Mouse (Mus musculus): ENCODE data around the gene Ttll9.

The Ttll9 gene

DNA sequence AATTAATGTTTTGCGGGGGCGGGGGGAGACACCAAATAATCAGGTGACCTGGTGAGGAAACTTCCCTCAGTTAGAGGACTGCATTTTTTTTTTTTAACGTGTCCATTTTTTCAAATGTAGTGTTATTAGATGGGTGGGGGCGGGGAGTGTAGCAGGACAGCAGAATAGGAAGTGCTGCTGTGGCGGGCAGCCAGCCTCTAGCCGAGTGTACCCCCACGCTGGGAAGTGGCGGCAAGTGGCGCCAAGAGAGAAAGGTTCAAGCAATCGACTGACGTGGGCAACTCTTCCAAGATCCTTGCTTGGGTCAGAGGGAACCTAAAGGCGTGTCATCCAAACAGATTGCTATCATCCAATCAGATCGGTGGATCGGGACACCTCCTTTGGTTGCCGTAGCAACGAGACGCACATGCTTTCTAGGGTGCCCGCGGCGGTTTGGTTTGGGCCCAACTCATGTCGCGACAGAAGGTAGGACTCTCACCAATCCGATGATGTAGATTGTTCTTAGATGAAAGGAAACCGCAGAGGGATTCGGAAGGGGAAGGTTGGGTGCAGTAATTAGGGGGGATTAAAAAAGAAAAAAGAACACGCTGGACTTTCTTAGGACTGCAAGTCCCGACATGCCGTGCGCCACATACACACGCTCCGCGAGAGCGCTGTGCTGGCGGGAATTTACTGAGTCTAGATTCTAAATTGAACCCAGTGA lies at the start of gene Ttll9:
TSS of gene Ttll9 (plus strand) at position 395 of the 703 bp plus-strand sequence.
- DNase-seq (ENCODE audit: low spot score) = no peak

DNA sequence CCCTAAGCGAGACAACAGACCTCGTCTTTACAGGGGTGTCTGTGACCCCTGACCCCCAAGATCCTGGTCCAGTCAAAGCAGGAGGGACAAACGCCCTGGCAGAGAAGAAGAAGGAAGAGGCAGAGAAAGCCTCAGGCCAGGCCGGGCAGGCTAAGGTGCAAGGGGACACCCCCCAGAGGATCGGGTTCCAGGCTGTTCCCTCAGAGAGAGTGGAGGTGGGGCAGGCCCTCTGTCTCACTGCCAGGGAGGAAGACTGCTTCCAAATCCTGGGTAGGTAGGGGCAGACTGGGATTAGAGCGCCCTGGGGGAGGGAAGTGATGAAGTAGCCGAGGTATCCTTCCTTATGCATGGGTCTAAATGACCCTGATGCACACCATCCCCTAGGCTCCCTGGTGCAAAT lies 48.8 kb upstream of the Ttll9 start:
- no peak for DNase-seq (ENCODE audit: low spot score)

DNA sequence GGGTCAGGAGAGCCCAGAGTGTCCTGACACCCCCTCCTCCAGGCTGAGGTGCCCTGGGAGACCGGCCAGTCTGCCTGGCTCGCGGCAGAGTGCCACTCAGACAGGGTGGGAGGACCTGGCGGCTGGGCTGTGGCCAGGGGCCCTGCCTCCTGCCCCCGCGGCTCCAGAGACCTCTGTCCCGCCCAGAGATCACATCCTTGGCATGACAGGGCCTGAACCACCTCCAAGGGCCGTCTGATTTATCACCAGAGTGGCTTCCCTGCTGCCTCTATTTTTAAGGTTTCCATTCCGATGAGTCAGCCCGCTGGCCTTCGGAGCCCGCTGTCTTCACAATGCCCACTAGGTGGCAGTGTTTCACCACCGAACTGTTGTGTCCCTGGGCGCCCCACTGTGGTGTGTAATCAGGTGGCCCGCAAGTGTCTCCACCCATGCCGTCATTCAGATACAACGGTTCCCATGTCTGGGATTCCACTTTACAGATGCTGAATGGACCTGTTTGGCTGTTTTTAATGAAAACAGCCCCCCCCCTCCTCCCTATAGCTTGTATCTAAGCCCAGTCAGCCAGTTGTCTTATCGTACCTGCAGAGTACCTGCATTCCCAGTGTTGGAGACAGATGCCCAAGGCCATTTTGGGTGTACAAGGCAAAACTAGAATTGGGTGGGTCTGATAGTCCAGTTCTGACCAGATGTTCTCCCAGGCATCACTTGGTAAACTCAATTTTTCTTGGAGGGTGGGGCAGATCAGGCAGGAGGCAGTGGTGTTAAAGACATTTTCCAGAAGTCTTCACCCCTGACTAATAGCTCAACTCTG lies 47.8 kb upstream of the Ttll9 start:
- DNase-seq (ENCODE audit: low spot score) = peak; percentile 97

DNA sequence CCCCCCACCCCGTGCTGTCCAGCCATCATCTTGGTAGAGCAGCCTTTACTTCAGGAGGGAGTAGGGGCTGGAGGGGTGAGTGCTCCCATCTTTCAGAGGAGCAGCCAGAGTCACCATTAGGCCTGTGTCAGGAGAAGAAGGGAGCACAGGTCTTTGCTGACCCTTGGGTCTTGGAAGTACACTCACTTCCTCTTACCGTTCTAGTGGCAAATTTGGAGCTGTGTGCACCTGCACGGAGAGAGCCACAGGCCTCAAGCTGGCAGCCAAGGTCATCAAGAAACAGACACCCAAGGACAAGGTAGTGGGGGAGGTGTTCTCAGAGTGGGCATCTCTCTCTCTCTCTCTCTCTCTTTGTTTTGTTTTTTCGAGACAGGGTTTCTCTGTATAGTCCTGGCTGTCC lies 46.8 kb upstream of the Ttll9 start:
- DNase-seq (ENCODE audit: low spot score) = no peak

DNA sequence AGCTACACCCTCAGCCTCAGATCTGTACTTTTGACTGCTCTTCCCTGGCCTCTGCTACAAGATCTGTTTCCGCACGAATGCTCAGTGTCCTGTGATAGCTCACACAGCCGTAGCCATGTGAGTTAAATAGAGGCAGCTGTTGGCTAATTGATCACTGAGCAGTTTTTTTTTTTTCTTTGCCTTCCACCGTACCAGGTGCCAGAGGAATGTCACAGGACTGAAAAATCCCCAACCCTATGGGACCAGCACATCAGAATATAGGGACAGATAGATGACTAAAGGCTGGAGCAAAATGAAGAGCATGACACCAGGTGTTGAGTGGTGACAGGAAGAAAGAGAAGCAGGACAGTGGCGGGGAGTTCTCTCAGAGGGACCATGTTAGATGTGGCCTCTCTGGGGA lies 46.2 kb upstream of the Ttll9 start:
- DNase-seq (ENCODE audit: low spot score) = no peak

DNA sequence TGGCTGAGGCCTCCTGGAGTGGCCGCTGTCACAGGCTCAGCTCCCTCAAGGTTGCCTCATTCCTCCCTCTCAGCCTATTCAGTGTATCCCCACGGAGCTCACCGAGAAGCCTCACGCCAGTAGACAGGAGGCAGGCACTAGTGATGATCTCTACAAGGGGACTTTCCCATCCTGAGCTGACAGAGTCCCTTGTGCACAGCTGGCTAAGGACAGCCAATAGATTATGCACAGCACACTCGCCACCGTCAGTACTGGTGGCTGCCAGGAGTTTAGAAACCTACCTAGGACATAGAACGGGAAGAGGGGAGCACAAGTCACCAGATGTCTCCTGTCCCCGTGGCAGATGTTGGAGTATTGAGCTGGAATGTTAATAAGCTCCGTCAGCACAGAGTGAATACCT lies 44.6 kb upstream of the Ttll9 start:
- no peak for DNase-seq (ENCODE audit: low spot score)

DNA sequence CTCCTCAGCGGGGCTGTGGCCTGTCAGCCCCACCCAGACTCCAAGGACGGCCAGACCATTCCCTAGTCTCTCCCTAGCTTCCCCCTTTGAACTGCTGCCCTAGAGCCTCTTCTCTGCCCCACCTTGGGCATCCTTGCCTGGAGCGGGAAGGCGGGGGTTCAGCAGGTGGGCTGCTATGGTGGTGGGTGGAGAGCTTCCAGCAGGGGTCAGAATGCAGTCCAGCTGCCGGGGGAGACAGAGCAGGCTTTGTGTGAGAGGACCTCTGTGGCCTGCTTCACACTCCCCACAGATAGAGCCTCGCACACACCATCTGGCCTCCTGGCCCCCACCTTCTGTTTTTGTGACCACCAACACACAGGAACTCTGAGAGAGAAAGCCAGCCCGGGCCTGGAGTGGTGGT lies 39.9 kb upstream of the Ttll9 start:
- DNase-seq (ENCODE audit: low spot score) = no peak

DNA sequence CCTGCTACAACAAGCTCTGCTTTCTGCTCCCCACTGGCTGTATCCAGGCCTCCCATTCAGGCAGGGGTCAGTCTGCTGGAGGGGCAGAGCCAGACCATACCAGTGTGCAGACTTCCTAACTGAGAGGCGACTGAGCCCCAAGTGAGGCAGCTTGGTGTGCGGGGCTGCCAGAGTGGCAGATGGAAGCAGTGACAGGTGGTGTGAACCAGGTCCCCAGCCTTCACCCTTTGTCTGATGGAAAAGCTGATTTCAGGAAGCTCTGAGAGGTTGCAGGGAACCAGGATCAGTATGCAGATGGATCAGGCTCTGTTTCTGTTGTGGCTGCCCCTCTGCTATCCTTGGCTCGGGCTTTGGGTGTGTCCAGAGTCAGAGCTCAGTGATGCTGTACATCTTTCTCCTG lies 38.7 kb upstream of the Ttll9 start:
- no peak for DNase-seq (ENCODE audit: low spot score)

DNA sequence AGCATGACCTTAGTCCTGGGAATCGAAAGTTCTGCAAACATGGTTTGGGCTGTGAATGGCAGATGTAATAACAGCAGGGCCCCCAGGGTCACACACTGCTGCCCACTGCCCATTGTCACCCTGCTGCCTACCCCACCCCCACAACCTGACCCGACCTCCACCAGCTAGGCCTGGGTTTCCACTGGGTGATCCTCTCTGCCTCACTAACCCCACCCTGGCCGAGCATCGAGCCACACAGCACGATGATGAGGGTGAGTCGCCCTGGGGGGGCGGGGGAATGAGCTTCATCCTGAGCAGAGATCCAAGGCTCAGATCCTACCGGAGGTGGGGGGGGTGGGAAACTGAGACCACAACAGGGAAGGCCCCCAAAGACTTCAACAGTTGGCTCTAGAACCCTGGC lies 38.2 kb upstream of the Ttll9 start:
- no peak for DNase-seq (ENCODE audit: low spot score)

DNA sequence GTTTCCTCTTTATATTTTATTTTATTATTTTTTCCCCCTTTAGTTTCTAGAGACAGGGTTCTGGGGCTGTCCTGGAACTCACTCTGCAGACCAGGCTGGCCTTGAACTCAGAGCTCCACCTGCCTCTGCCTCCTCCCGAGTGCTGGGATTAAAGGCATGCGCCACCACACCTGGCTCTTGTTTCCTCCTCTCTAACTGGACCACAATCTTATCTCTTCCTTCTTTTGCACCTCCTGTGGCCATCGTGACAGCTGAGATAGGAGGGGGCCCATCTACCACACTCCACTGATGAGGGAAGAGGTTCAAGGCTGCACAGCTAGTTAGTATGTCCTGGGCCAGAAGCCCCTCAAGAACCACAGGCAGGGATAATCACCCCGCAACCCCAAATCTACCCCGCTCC lies 37.7 kb upstream of the Ttll9 start:
- DNase-seq (ENCODE audit: low spot score) = no peak

DNA sequence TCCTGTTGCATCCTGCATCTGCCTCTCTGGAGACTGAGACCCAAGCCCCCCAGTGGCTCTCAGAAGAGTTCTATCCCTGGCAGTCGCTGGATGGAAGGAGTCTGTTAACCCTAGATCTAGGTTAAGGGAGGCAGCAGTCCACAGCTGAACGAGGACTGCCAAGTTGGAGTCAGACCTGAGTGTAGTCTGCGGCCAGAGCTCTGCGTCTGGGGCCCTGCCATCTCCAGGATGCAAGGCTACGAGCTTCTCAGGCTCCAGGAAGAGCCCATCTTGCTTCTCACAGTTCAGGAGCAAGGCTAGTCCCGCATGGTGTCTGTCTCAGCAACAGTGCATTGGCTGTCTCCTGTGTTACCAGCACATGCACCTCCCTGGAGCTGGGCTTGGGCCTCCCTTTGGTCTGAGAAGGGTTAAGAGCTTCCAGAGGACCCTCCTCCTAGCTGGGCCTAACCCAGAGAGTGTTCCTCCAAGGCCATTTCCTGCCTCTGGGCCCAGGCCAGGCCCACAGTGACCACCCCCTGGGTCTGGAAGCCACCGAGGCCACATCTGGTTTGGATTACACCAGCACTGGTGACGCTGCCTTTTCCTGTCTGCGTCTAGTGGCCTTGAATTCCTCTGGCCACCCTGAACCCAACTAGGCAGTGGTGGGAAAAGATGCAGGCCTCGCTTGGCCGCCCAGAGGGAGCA lies 37.0 kb upstream of the Ttll9 start:
- peak; percentile 90 for DNase-seq (ENCODE audit: low spot score)

DNA sequence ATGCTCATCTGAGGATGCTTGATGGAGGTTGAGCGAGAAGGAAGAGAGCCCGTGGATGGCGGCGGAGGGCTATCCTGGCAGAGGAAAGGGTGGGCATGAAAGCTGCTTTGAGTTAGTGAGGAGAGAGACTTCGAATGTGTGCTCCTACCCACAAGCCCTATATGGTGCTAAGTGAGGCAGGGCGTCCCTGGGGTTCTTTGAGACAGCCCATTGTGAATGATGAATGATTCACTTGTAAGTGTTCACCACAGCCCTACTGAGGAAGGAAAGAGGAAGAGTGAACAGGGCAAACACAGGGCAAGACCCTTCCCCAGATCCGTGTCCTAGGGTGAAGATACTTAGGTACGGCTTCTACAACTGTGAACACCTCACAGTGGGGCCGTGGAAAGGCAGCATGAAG lies 35.4 kb upstream of the Ttll9 start:
- DNase-seq (ENCODE audit: low spot score) = no peak

DNA sequence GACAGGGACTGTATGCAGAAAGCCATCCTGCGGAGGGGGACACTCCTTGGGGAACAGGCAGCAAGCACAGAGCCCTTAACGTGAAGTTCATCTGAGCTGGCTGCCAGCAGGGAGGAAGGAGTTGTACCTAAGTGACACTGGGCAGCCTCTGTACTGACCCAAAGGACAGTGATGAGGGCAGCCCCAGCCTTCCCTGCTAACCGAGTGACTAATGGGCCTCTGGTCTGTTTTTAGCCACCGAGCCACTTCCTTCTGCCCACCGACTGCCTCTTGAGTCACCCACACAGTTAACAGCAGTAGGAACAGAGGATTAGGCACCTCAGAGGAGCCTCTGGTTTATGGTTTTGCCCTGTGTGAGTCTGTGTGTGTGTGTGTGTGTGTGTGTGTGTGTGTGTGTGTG lies 34.9 kb upstream of the Ttll9 start:
- peak; percentile 61 for DNase-seq (ENCODE audit: low spot score)

DNA sequence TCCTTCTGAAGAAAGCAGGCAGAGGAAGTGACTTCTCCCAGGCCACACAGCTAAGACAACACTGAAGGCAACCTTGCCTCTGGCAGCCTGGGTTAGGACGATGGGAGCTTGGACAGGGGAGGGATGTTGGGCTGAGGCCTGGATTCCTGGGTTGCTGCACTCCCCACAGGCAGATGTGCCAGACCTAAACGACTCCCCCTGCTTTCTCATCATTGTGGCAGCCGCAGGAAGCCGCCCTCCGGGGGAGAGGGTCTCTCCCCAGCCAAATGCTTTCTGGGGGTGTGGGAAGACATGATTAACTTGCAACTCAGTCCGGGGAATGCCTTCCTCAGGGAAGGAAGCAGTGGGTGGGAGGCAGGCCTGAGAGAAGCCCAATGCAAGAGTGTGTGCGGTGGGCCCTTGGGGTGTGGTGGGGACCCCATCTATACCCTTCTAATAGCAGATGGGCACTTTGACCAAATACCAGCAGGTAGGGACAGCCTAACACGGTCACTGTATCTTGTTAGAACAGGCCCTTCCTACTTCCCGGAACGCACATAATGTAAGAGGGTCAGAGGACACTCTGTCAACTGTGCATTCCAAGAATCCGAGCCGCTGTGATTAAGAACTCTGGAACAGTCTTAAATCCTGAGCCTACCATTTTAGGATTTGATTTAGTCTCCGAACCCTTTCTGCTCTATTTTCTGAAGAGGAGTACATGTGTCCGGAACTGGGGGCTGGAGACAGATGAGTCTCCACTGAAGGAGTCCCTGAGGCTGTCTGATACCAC lies 33.9 kb upstream of the Ttll9 start:
- peak; percentile 81 for DNase-seq (ENCODE audit: low spot score)

DNA sequence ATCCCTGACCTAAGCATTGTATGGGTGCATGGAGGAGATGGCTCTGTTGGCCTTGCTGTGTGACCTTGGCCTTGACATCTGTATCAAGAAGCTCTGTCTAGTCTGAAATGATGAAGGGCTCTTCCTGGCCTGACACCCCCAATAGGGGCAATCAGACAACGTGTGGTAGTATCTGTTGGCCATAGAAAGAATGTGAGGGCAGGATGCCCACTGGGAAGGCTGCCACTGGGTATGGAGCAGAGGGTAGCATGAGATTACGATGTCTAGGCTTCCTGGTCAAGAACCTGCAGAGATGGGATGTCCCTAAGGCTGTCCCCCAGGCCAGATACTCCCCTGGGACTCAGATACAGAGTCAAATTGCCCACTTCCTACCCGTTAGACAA lies 33.3 kb upstream of the Ttll9 start:
- DNase-seq (ENCODE audit: low spot score) = peak; percentile 68

DNA sequence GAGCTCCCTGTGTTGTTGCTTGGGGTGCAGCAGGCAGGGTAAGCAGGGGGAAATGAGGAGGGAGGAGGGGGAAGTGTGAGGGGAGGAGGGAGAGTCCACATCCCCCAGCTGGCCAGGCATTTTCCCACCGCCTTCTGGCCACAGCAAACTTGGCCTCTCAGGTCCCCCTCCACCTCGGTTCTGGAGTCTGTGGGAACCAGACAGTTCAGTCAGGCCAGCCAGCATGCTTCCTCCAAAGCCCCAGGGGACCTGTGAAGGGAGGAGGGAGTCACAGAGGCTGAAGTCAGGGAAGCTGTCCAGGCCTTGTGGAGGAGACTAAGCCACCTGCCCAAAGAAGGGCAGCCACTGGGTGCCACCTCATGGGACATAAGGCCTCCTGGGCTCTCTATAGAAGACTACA lies 32.0 kb upstream of the Ttll9 start:
- DNase-seq (ENCODE audit: low spot score) = peak; percentile 80

DNA sequence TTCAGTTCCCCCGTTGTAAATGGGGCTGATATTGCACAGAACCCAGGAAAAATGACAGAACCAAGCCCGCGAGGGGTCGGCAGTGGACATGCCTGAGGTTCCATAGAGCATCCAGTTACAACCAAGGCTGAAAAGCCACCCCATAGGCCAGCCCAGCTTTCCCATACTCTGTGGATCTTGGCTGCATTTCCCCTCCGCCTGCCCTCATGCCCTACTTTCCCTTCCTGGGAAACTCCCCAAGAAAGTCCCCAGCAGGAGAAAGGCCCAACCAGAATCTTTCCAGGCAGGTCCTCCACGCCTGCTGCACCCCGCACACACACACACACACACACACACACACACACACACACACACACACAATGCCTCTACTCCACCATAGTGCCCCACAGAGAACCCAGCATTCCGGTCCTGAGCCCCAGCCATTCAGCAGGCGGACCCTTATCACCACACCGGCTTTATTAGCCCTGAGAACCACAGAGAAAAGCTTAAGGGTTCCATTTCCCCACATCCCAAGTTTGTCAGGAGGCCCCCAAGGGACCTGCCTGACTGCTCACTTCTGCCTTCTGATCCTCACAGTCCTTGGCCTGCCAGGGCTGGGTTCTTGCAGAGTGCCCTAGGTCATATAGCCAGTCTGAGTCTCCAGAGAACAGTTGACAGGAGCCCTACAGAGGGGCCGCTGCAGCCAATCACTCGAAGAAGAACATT lies 30.7 kb upstream of the Ttll9 start:
- peak; percentile 97 for DNase-seq (ENCODE audit: low spot score)

DNA sequence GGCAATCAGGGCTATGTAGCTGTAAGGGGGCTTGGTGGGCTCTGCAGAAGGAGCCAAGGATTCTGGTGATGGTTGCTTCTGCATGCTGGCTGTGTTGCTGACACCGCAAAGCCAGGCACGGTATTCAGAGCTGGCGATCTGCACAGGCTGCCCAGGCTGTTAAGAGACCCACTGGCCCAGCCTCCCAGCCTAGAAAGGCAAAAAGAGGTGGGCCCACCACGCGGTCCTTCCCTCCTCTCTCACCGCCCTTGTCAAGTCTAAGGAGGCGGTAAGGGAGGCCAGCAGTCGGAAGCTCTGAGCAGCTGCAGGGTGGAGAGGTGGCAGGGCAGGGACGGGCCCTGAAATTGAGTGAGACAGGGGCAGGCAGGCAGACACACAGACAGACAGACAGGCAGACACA lies 29.2 kb upstream of the Ttll9 start, which contains the start of gene Foxs1:
TSS of gene Foxs1 (minus strand) at position 161 of the 400 bp plus-strand sequence.
- DNase-seq (ENCODE audit: low spot score) = peak; percentile 64

DNA sequence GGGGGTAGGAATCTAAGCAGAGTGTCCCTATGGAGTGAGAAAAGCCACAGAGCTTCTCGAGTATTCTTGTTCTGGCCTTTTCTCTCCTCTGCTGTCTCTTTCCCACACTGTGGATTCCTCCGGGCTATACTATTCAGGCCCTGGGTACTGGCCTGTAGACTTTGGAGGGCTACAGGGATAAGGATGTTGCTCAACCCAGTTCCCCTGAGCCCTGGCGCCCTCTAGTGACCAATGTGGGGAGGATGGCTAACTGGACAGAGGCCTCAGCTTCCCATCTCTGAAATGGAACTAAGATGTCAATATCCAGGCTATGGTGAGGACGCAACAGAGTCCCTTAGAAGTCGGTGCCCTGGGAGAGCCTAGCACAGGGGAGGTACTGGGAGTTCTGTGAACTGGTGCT lies 28.7 kb upstream of the Ttll9 start:
- DNase-seq (ENCODE audit: low spot score) = peak; percentile 88

DNA sequence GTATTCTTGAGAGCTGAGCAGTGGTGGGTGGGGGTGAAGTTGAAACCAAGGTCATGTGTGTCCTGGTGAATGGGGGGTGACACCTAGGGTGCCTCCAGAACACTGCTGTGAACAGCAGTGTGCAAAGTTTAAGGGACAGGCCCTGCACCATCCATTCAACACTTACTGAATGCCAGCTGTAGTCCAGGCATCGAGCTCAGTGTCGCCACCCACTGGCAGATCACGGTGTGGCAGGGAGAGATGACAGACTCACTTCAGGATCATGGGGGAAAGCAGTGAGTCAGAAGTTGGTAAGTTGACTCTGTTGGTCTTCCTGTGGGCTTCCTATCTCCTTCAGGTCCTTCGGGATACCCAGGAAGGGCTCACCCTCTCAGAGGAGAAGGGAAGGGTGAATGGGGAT lies 22.4 kb upstream of the Ttll9 start:
- peak; percentile 53 for DNase-seq (ENCODE audit: low spot score)

DNA sequence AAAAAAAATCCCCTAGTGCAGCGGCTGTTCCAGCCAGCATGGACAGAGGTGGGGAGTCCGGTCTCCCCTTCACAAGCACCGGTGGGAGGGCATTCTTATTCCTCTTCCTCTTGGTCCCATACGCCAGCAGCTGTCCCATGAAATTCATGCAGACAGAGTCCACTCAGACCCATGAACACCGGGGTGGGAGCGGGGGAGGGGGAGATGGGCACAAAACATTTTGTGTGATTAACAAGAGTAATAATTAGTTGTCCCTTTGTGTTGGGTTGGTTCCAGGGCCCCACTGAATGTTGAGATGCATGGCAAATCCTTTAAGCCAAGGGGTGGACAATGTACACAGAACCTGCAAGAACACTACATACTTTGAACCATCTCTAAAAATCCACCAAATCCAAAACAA lies 21.2 kb upstream of the Ttll9 start:
- DNase-seq (ENCODE audit: low spot score) = no peak

DNA sequence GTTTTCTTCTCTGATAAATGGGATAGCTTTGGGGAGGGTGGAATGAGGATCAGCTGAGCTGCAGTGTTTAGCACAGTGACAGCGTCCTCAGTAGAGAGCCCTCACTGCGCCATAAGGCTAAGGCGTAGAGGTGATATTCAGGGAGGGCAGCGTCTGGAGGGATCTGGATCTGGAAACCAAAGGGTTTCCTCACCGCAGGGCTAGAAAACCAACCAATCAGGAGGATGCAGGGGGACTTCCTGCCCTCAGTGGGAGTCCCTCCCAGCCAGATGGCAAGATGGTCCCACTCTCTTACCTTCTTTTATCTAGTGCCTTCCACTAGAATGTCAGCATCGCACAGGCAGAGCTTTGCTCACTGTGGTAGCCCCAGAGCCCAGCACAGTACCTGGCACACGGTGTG lies 20.5 kb upstream of the Ttll9 start:
- no peak for DNase-seq (ENCODE audit: low spot score)
